20 mouse cellular contexts compared by ENCODE assay signal in the genomic region with DNA sequence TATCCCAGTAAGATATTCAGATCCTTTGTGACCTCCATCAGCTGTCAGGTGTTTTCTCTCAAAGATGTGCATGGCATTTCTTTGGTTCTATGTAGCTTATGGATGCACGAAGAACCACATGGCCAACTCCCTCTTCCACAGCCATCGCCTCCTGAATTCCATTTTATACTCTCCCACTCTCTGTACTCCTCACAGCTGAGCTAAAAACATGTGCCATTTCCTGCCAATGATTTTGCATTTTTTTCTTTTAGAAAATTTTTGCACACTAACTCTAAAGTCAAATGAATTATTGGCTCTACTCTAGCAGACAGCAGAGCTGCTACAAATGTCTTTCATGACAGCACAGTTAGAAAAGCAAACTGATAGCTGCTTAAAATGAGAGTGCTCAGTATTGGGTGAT.
DNase-seq lines count a peak whose midpoint lies in the region; ATAC-seq and TF ChIP-seq lines count a peak whose summit lies in the region.
"Had no signal": no experiment of that assay in that cellular context is flagged by ENCODE, and none has a peak within 500 bp of the region (broad histone marks: within the 10 kb centered on the region; RNA-seq: fewer than 3 reads in every experiment).

No protein-coding gene starts in this region.

- no peak overlapping the region for H3K9ac ChIP-seq in forebrain, postnatal 0 days
- no peak overlapping the region for H3K9ac ChIP-seq in forebrain, embryonic 13.5 days
- H3K9ac ChIP-seq: midbrain, embryonic 12.5 days had no signal

- no peaks in the 10 kb centered on the region for H3K9me3 ChIP-seq in forebrain, postnatal 0 days (ENCODE audit: low read length)
- no peaks in the 10 kb centered on the region for H3K9me3 ChIP-seq in forebrain, embryonic 13.5 days (replicated peaks)
- H3K9me3 ChIP-seq: midbrain, embryonic 12.5 days had no signal

- H3K27me3 ChIP-seq in forebrain, postnatal 0 days (ENCODE audit: insufficient read depth, low read length): no peaks in the 10 kb centered on the region
- no peaks in the 10 kb centered on the region for H3K27me3 ChIP-seq in forebrain, embryonic 13.5 days
- H3K27me3 ChIP-seq: midbrain, embryonic 12.5 days had no signal

- no peak overlapping the region for H3K4me2 ChIP-seq in forebrain, postnatal 0 days (ENCODE audit: low read depth)
- no peak overlapping the region for H3K4me2 ChIP-seq in forebrain, embryonic 13.5 days
- H3K4me2 ChIP-seq: midbrain, embryonic 12.5 days had no signal

- no peak overlapping the region for H3K4me3 ChIP-seq in forebrain, postnatal 0 days (ENCODE audit: low read depth, low read length)
- no peak overlapping the region for H3K4me3 ChIP-seq in forebrain, embryonic 13.5 days
- H3K4me3 ChIP-seq in layer of hippocampus, adult 2 months: no peak overlapping the region
- H3K4me3 ChIP-seq: erythroblast, embryonic 14.5 days; gastrocnemius, adult 2 months; midbrain, embryonic 12.5 days had no signal

- peak; percentile 59 for DNase-seq in forebrain, postnatal 0 days
- peak; percentile 47 to 75 for DNase-seq in layer of hippocampus, adult 2 months (ENCODE audit: low spot score in 2 of 2)
- DNase-seq in layer of hippocampus, postnatal 36 days: no peak
- DNase-seq in brain, adult 2 months (ENCODE audit: low read depth, low spot score): peak; percentile 84
- peak; percentile 42 to 88 for DNase-seq in left cerebral cortex, postnatal 25 days (ENCODE audit: low spot score in 2 of 2)
- DNase-seq in adipocyte (ENCODE audit: low spot score): no peak
- no peak for DNase-seq in c-Kit-positive CD71-positive TER-119-positive erythroid progenitor cells, embryonic 14.5 days (ENCODE audit: low spot score)
- DNase-seq: adrenal gland, adult 8-10 months; cerebellum, adult 18-20 months; gastrocnemius, adult 2 months; heart, postnatal 4 days; kidney, adult 9 months; kidney, postnatal 36 days; lung, adult 2 months; lung, postnatal 4 days; thymus, adult 18-20 months had no signal

- H3K36me3 ChIP-seq in forebrain, postnatal 0 days (ENCODE audit: insufficient read depth): no peaks in the 10 kb centered on the region
- no peaks in the 10 kb centered on the region for H3K36me3 ChIP-seq in forebrain, embryonic 13.5 days (ENCODE audit: poor library complexity, severe bottlenecking)
- H3K36me3 ChIP-seq: midbrain, embryonic 12.5 days had no signal

- no peak for TF ChIP-seq CTCF in forebrain, postnatal 0 days (IDR thresholded peaks at IDR 0.05; ENCODE audit: low read depth)
- no peak for TF ChIP-seq CTCF in layer of hippocampus, adult 2 months (conservative IDR thresholded peaks at IDR 0.05)

- WGBS in forebrain, postnatal 0 days: 58% methylated on average over 2 of the region's 2 CpGs
- 97% methylated on average over 2 of the region's 2 CpGs for WGBS in forebrain, embryonic 13.5 days

- intact Hi-C loops in left cerebral cortex, postnatal 25 days (cut with DNase I): loop anchor here (1.0 to 5.0 kb wide), 2 partner anchors 13 to 149 kb away; no protein-coding TSS in a partner anchor

- H3K4me1 ChIP-seq in forebrain, postnatal 0 days (ENCODE audit: insufficient read depth): peaks cover 20% of the 10 kb centered on the region; the same call in 1 of the 2 replicates
- H3K4me1 ChIP-seq in forebrain, embryonic 13.5 days: no peaks in the 10 kb centered on the region
- H3K4me1 ChIP-seq: midbrain, embryonic 12.5 days had no signal

- ATAC-seq in forebrain, postnatal 0 days: peak; percentile 74
- ATAC-seq in forebrain, embryonic 13.5 days: no peak; the same call in 1 of the 2 replicates
- ATAC-seq: inflammation-experienced regulatory T-cells, adult 6 months had no signal

- peak overlapping the region; percentile 59 for H3K27ac ChIP-seq in forebrain, postnatal 0 days (ENCODE audit: low read depth, low read length)
- no peak overlapping the region for H3K27ac ChIP-seq in forebrain, embryonic 13.5 days
- H3K27ac ChIP-seq in layer of hippocampus, adult 2 months: peak overlapping the region; percentile 90
- H3K27ac ChIP-seq: gastrocnemius, adult 2 months; midbrain, embryonic 12.5 days had no signal

Comparison
In these comparisons a context has a peak if more than half of its experiments do, and no peak if none do; other contexts are left out.
1. DNase-seq: peak in forebrain, postnatal 0 days (single experiment), layer of hippocampus, adult 2 months (2 of 2), brain, adult 2 months (single experiment) and left cerebral cortex, postnatal 25 days (2 of 2); none in layer of hippocampus, postnatal 36 days (0 of 2), adipocyte (single experiment) and c-Kit-positive CD71-positive TER-119-positive erythroid progenitor cells, embryonic 14.5 days (single experiment).